In genomic region chr13:112105953-112106352, GRCm38 (mm10) we compare ENCODE assay signal across 17 mouse cellular contexts.
"Had no signal": no experiment of that assay in that cellular context is flagged by ENCODE, and none has a peak within 500 bp of the region (broad histone marks: within the 10 kb centered on the region; RNA-seq: fewer than 3 reads in every experiment).

No protein-coding gene starts in this region.

- H3K27ac ChIP-seq: liver, embryonic 14.5 days; midbrain, embryonic 10.5 days; midbrain, embryonic 13.5 days; neural tube, embryonic 13.5 days; neural tube, embryonic 15.5 days; stomach, embryonic 15.5 days; stomach, postnatal 0 days had no signal

- H3K36me3 ChIP-seq: midbrain, embryonic 10.5 days; midbrain, embryonic 13.5 days; neural tube, embryonic 13.5 days; neural tube, embryonic 15.5 days; stomach, embryonic 15.5 days had no signal

- H3K27me3 ChIP-seq: midbrain, embryonic 13.5 days; neural tube, embryonic 13.5 days; stomach, embryonic 15.5 days had no signal

- H3K4me3 ChIP-seq: midbrain, embryonic 10.5 days; midbrain, embryonic 13.5 days; neural tube, embryonic 13.5 days; neural tube, embryonic 15.5 days; stomach, embryonic 15.5 days had no signal

- DNase-seq: lung, adult 18-20 months; lung, embryonic 14.5 days; lung, postnatal 10 days; lung, postnatal 4 days; retina, postnatal 1 day; right cerebral cortex, adult 18-20 months; right cerebral cortex, postnatal 14 days; thymus, adult 2 months; thymus, postnatal 25 days; thymus, postnatal 4 days had no signal

- H3K9me3 ChIP-seq: midbrain, embryonic 10.5 days; midbrain, embryonic 13.5 days; neural tube, embryonic 13.5 days; neural tube, embryonic 15.5 days; stomach, embryonic 15.5 days had no signal

- H3K9ac ChIP-seq: liver, embryonic 14.5 days; lung, embryonic 14.5 days; midbrain, embryonic 13.5 days; neural tube, embryonic 13.5 days; neural tube, embryonic 15.5 days; stomach, embryonic 15.5 days had no signal

- H3K4me1 ChIP-seq: stomach, embryonic 15.5 days had no signal
